Mouse (Mus musculus) heart, postnatal 10 days (tissue): Measurements from ENCODE around the gene Cst8. TPM values are rescaled to one million over a fixed set of nuclear protein-coding genes. Genes with fewer than 3 reads are reported as not detected.
A peak's percentile ranks its signal among the peaks of the same experiment; 100 is the strongest.
"Not testable (repeated sequence)": the region's sequence is repeated elsewhere in the genome, so short reads cannot be mapped to it uniquely, and the experiment has no call there.

ENCODE experiments used
- DNase-seq, 2 experiments: peaks; one replicate each; pipeline ENCODE4 v3.0.0; 2021
- intact Hi-C: fragments of 180-260 bp; cut with DNase I; formaldehyde crosslinking; loops from one replicate; pipeline ENCODE4 v1.15.1; 2025
- total RNA-seq, 2 experiments: library from RNA; stranded (reverse); gene quantifications; 2 replicates each; pipeline ENCODE4 v1.2.3; 2021

Cst8 gene
- total RNA-seq: not detected

GRCm38 (mm10) chr2:148798485-148798884 lies at the start of gene Cst8:
TSS of gene Cst8 (plus strand) at chr2:148798785.
- no peak for DNase-seq
- intact Hi-C loops: no loop called here

- no peak for DNase-seq
- intact Hi-C loops: loop anchor here (10.0 kb wide), 1 partner anchor 165 kb away; no protein-coding TSS in a partner anchor
Measured at GRCm38 (mm10) chr2:148750058-148750457, 48.5 kb upstream of the Cst8 start, which contains the start of gene Cstl1. TSS of gene Cstl1 (plus strand) at chr2:148750358.

- intact Hi-C loops: loop anchor here (1.0 to 10.0 kb wide), 3 partner anchors 99 to 167 kb away; no protein-coding TSS in a partner anchor
- peak; percentile 82 to 88 for DNase-seq
Measured at GRCm38 (mm10) chr2:148751893-148752813, 46.4 kb upstream of the Cst8 start.

- no peak for DNase-seq
- intact Hi-C loops: loop anchor here (10.0 kb wide), 1 partner anchor 170 kb away; no protein-coding TSS in a partner anchor
Measured at GRCm38 (mm10) chr2:148754310-148754846, 44.2 kb upstream of the Cst8 start.

GRCm38 (mm10) chr2:148763648-148764388 lies 34.8 kb upstream of the Cst8 start:
- intact Hi-C loops: no loop called here
- DNase-seq: no peak

GRCm38 (mm10) chr2:148771397-148771796 lies 27.2 kb upstream of the Cst8 start, which contains the start of gene Cst11:
TSS of gene Cst11 (minus strand) at chr2:148771497.
- intact Hi-C loops, DNase-seq: not testable (repeated sequence)

- no peak for DNase-seq
- intact Hi-C loops: no loop called here
Measured at GRCm38 (mm10) chr2:148781709-148782108, 16.9 kb upstream of the Cst8 start, which contains the start of gene 8030411F24Rik. TSS of gene 8030411F24Rik (plus strand) at chr2:148782009.

- intact Hi-C loops: no loop called here
- DNase-seq: no peak
Measured at GRCm38 (mm10) chr2:148789142-148789541, 9.4 kb upstream of the Cst8 start, which contains the start of gene Cst12. TSS of gene Cst12 (plus strand) at chr2:148789361.

- peak in 1 of 2 experiments; percentile 5 for DNase-seq
- intact Hi-C loops: no loop called here
Measured at GRCm38 (mm10) chr2:148801491-148801921, 2.9 kb downstream of the Cst8 start.

- intact Hi-C loops: no loop called here
- no peak for DNase-seq
Measured at GRCm38 (mm10) chr2:148806696-148807095, 8.1 kb downstream of the Cst8 start.

- intact Hi-C loops: no loop called here
- no peak for DNase-seq
Measured at GRCm38 (mm10) chr2:148819909-148820308, 21.3 kb downstream of the Cst8 start, which contains the start of gene Cst13. TSS of gene Cst13 (plus strand) at chr2:148820081.

GRCm38 (mm10) chr2:148825986-148826385 lies 27.4 kb downstream of the Cst8 start:
- intact Hi-C loops: no loop called here
- DNase-seq: no peak

GRCm38 (mm10) chr2:148834912-148835311 lies 36.3 kb downstream of the Cst8 start, which contains the start of gene Cst9:
TSS of gene Cst9 (plus strand) at chr2:148835147.
- intact Hi-C loops: no loop called here
- DNase-seq: no peak

- no peak for DNase-seq
- intact Hi-C loops: no loop called here
Measured at GRCm38 (mm10) chr2:148838075-148838777, 39.6 kb downstream of the Cst8 start.

GRCm38 (mm10) chr2:148839224-148839623 lies 40.6 kb downstream of the Cst8 start:
- intact Hi-C loops: no loop called here
- no peak for DNase-seq

- intact Hi-C loops: loop anchor here (1.0 to 2.0 kb wide), 3 partner anchors 23 to 99 kb away; partner anchors contain the start of gene Cst3
- peak; percentile 87 to 91 for DNase-seq
Measured at GRCm38 (mm10) chr2:148851116-148851906, 52.7 kb downstream of the Cst8 start.
